Mouse (Mus musculus): ENCODE results near the gene Dock7.

- TF ChIP-seq CTCF (IDR thresholded peaks at IDR 0.05; ENCODE audit: borderline replicate concordance, insufficient read depth, low read depth, low read length) (no peak), POLR2A (IDR thresholded peaks at IDR 0.05; ENCODE audit: borderline replicate concordance, insufficient read depth, low read length) (no peak)
These were observed 42.3 kb upstream of the Dock7 start for GRCm38 (mm10) chr4:99163001-99163400.
